Mouse (Mus musculus) E14TG2a.4 (cell line): Measurements from ENCODE around the gene Ciapin1.

Experiments
- H3K27me3 ChIP-seq: 2 replicates; pipeline ENCODE4 v1.6.1; 2014; ENCODE audit warnings: low read length, control low read depth; ENCODE audit not compliant: insufficient read depth
- H3K36me3 ChIP-seq: 2 replicates; pipeline ENCODE4 v1.6.1; 2014; ENCODE audit warnings: low read length, control low read depth; ENCODE audit not compliant: insufficient read depth
- H3K4me1 ChIP-seq: replicated peaks from 2 replicates; pipeline ENCODE4 v1.6.1; 2014; ENCODE audit warnings: low read depth, low read length, control low read depth
- H3K4me3 ChIP-seq: replicated peaks from 2 replicates; pipeline ENCODE4 v1.5.1; 2014; ENCODE audit warnings: mild to moderate bottlenecking, low read length
- H3K9me3 ChIP-seq: 2 replicates; pipeline ENCODE4 v1.6.1; 2014; ENCODE audit warnings: low read length, control low read depth
- CTCF ChIP-seq: conservative IDR thresholded peaks from 2 replicates; pipeline ENCODE4 v1.5.1; 2014; ENCODE audit warnings: low read length
- NANOG ChIP-seq: IDR thresholded peaks from 2 replicates; pipeline ENCODE4 v1.6.1; 2014; ENCODE audit warnings: borderline replicate concordance, low read length, mixed read lengths
- POU5F1 ChIP-seq: IDR thresholded peaks from 2 replicates; pipeline ENCODE4 v1.6.1; 2014; ENCODE audit warnings: low read length, borderline replicate concordance

Ciapin1 gene

GRCm38 (mm10) chr8:94837662-94838574 lies at the start of gene Ciapin1, which contains the start of gene Coq9:
Gene Ciapin1 (minus strand): TSS chr8:94838358.
Gene Coq9 (plus strand): TSS chr8:94838321.
- Histone ChIP-seq H3K4me1 (peaks cover 31% of the 10 kb centered on the region), H3K9me3 (no peaks in the 10 kb centered on the region), H3K36me3 (peaks cover 10% of the 10 kb centered on the region; the same call in 1 of the 2 replicates), H3K4me3 (peak within 1 kb of the TSS; percentile 99), H3K27me3 (no peaks in the 10 kb centered on the region)
- TF ChIP-seq CTCF = no peak
- TF ChIP-seq POU5F1 = no peak
- TF ChIP-seq NANOG = no peak

DNA sequence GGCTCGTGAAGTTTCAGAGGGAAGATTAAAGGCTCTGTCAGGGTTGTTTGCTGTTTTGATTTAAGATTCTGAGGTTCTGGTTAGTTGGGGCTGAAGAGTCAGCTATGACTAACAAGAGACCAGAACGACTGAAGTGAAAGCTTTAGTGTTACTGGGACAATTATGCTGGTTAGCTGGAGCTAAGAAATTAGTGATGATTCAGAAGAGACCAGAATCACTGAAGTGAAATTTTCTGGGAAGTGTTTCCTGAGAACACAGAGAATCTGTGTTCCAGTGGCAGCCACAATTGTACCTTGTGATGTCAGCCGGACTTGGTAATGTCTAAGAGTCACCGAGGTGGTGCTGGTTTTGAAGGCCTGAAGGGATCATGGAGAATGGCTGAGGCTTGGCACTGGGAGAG lies 42.6 kb upstream of the Ciapin1 start:
- H3K36me3 ChIP-seq = no peaks in the 10 kb centered on the region
- H3K9me3 ChIP-seq = no peaks in the 10 kb centered on the region
- peaks cover 9% of the 10 kb centered on the region for H3K4me1 ChIP-seq
- TF ChIP-seq CTCF = no peak
- no peak for TF ChIP-seq POU5F1
- no peak for TF ChIP-seq NANOG
- no peak overlapping the region for H3K4me3 ChIP-seq
- H3K27me3 ChIP-seq = peaks cover 1% of the 10 kb centered on the region

DNA sequence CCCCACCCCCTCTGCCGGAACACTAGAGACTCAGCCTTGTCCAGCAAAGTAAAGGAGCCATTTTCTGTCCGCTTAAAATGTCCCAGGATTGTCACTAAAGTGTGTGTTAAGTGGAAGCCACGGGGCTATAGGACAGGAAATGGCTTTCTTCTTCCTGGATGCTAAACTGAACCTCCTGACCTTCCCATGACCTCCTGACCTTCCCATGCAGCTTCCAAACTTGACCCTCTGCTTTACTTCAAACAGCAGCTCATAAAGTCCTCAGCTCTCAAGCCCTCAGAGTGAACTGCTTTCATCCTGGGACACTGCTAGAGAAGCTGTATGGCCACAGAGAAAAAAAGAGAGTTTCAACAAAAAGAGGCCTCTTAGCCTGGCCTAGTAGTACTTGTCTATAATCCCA lies 38.7 kb upstream of the Ciapin1 start:
- Histone ChIP-seq H3K4me1 (peaks cover 29% of the 10 kb centered on the region), H3K4me3 (peak overlapping the region; percentile 81), H3K27me3 (peaks cover 21% of the 10 kb centered on the region), H3K36me3 (no peaks in the 10 kb centered on the region), H3K9me3 (no peaks in the 10 kb centered on the region)
- TF ChIP-seq POU5F1 = no peak
- TF ChIP-seq CTCF = no peak
- TF ChIP-seq NANOG = no peak

GRCm38 (mm10) chr8:94876197-94876730 lies 38.1 kb upstream of the Ciapin1 start, which contains the start of gene Dok4:
Gene Dok4 (minus strand): TSS chr8:94876330.
- TF ChIP-seq POU5F1 (no peak), NANOG (no peak), CTCF (no peak)
- peak within 1 kb of the TSS; percentile 81 for H3K4me3 ChIP-seq
- H3K4me1 ChIP-seq = peaks cover 34% of the 10 kb centered on the region
- H3K9me3 ChIP-seq = no peaks in the 10 kb centered on the region
- H3K27me3 ChIP-seq = peaks cover 21% of the 10 kb centered on the region
- no peaks in the 10 kb centered on the region for H3K36me3 ChIP-seq

GRCm38 (mm10) chr8:94875871-94876150 lies 37.7 kb upstream of the Ciapin1 start:
- TF ChIP-seq CTCF = no peak
- no peak for TF ChIP-seq NANOG
- no peak for TF ChIP-seq POU5F1
- H3K27me3 ChIP-seq = peaks cover 21% of the 10 kb centered on the region
- no peaks in the 10 kb centered on the region for H3K36me3 ChIP-seq
- H3K4me3 ChIP-seq = peak overlapping the region; percentile 81
- peaks cover 38% of the 10 kb centered on the region for H3K4me1 ChIP-seq
- no peaks in the 10 kb centered on the region for H3K9me3 ChIP-seq

- Histone ChIP-seq H3K27me3 (peaks cover 26% of the 10 kb centered on the region), H3K9me3 (no peaks in the 10 kb centered on the region), H3K36me3 (no peaks in the 10 kb centered on the region), H3K4me1 (peaks cover 43% of the 10 kb centered on the region), H3K4me3 (peak overlapping the region; percentile 81)
- TF ChIP-seq POU5F1 (no peak), CTCF (no peak), NANOG (no peak)
Measured at GRCm38 (mm10) chr8:94875096-94875870, 37.1 kb upstream of the Ciapin1 start.

- Histone ChIP-seq H3K4me3 (no peak overlapping the region), H3K4me1 (peaks cover 51% of the 10 kb centered on the region), H3K27me3 (peaks cover 33% of the 10 kb centered on the region), H3K9me3 (no peaks in the 10 kb centered on the region), H3K36me3 (no peaks in the 10 kb centered on the region)
- TF ChIP-seq CTCF (peak; percentile 94), NANOG (no peak)
Measured at GRCm38 (mm10) chr8:94874358-94874757, 36.2 kb upstream of the Ciapin1 start.

- Histone ChIP-seq H3K9me3 (no peaks in the 10 kb centered on the region), H3K4me3 (no peak overlapping the region), H3K27me3 (peaks cover 34% of the 10 kb centered on the region), H3K36me3 (peaks cover 4% of the 10 kb centered on the region), H3K4me1 (peaks cover 54% of the 10 kb centered on the region)
- TF ChIP-seq NANOG (no peak), CTCF (no peak), POU5F1 (no peak)
Measured at GRCm38 (mm10) chr8:94872576-94872975, 34.4 kb upstream of the Ciapin1 start.

GRCm38 (mm10) chr8:94872156-94872555 lies 34.0 kb upstream of the Ciapin1 start:
- H3K4me1 ChIP-seq = peaks cover 57% of the 10 kb centered on the region
- H3K36me3 ChIP-seq = peaks cover 9% of the 10 kb centered on the region
- no peaks in the 10 kb centered on the region for H3K9me3 ChIP-seq
- peaks cover 34% of the 10 kb centered on the region for H3K27me3 ChIP-seq
- TF ChIP-seq CTCF (no peak), NANOG (no peak), POU5F1 (no peak)
- no peak overlapping the region for H3K4me3 ChIP-seq
